Mouse (Mus musculus) frontal cortex, adult (tissue): Measurements from ENCODE around the gene Ppt1.

Experiments used
- ATAC-seq: cut with Nextera tagmentation; 2 replicates; pipeline ENCODE4 v1.9.2; 2017; ENCODE audit warnings: mild to moderate bottlenecking, moderate library complexity, mixed read lengths; ENCODE audit not compliant: low TSS enrichment

Ppt1 gene

GRCm38 (mm10) chr4:122905359-122905758 is 69.3 kb downstream of the Ppt1 start:
- ATAC-seq, result no peak
